Mouse (Mus musculus) small intestine, adult 2 months (tissue): ENCODE results near the gene Ncapg. TPM values are rescaled to one million over a fixed set of nuclear protein-coding genes. Genes with fewer than 3 reads are reported as not detected.
"Not testable (repeated sequence)": the region's sequence is repeated elsewhere in the genome, so short reads cannot be mapped to it uniquely, and the experiment has no call there.

Source experiments
- H3K27ac ChIP-seq: fragments of 200-500 bp; 2 replicates; pipeline ENCODE4 v1.5.1; 2012; ENCODE audit warnings: low read depth, low read length, control low read depth, inconsistent platforms; ENCODE audit not compliant: insufficient read depth
- H3K27me3 ChIP-seq: fragments of 200-500 bp; 2 replicates; pipeline ENCODE4 v1.6.1; 2012; ENCODE audit warnings: mild to moderate bottlenecking, moderate library complexity, low read length, inconsistent platforms; ENCODE audit not compliant: control insufficient read depth, insufficient read depth
- H3K36me3 ChIP-seq: fragments of 200-500 bp; 2 replicates; pipeline ENCODE4 v1.6.1; 2012; ENCODE audit warnings: mild to moderate bottlenecking, low read length, control low read depth, inconsistent platforms; ENCODE audit not compliant: control insufficient read depth, insufficient read depth
- H3K4me1 ChIP-seq: fragments of 200-500 bp; 2 replicates; pipeline ENCODE4 v1.6.1; 2012; ENCODE audit warnings: low read length, inconsistent platforms, mixed read lengths; ENCODE audit not compliant: control insufficient read depth, insufficient read depth, insufficient read length
- H3K4me3 ChIP-seq: fragments of 200-500 bp; 2 replicates; pipeline ENCODE4 v1.5.1; 2012; ENCODE audit warnings: low read depth, mild to moderate bottlenecking, control low read depth, inconsistent platforms, low read length, moderate library complexity
- CTCF ChIP-seq: fragments of 200-500 bp; IDR thresholded peaks from 2 replicates; pipeline ENCODE4 v1.5.1; 2012; ENCODE audit warnings: low read depth, mild to moderate bottlenecking, control low read depth, inconsistent platforms, low read length, moderate library complexity, mixed read lengths; ENCODE audit not compliant: insufficient replicate concordance, insufficient read length; ENCODE audit errors: extremely low read depth
- POLR2A ChIP-seq: fragments of 200-500 bp; IDR thresholded peaks from 2 replicates; pipeline ENCODE4 v1.6.1; 2012; ENCODE audit warnings: low read depth, mild to moderate bottlenecking, control low read depth, inconsistent platforms, low read length, moderate library complexity
- WGBS: fragments of 180-500 bp; shearing (Covaris S2); methylation state at CpG from one replicate; pipeline ENCODE4 v1.1.7; 2018; 5-methylcytosine and 5-hydroxymethylcytosine counted together
- polyA plus RNA-seq: library from polyadenylated mRNA; depleted of rRNA; stranded (reverse); fragments of >200 nt; gene quantifications from 2 replicates; pipeline ENCODE4 v1.2.3, GENCODE M21; 2012

Gene Ncapg
- polyA plus RNA-seq, 1 experiment, result 0.35 TPM

DNA sequence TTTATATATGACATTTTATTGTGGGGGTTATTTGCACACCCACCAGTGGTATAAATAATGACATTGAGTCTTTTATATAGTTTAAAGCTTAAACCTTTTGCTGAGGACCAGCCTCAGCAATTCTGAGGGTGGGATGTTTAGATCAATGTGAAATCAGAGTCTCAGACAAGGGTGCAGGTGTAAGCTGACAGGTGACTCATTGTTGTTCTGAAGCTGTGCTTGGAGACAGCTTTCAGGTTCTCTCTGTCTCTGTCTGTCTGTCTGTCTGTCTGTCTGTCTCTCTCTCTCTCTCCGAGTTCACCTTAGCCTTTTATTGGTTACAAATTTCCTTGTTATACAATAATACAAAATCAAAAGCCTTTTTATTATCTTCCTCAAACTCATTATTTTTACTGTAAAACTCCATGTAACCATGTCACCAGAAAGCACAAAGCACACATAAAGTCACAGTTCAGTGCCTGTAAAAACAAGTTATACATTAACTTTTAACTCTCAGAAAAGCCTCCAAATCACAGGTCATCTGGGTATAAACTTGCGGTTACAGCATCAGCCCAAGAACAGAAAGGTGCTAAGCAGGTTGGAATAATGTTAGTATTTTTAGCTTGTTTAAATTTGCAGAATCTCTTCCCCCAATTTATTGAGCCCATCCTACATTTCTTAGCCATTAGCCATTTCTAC is 18.6 kb upstream of the Ncapg start:
- TF ChIP-seq CTCF (no peak), POLR2A (no peak)
- Histone ChIP-seq H3K27me3 (no peaks in the 10 kb centered on the region), H3K36me3 (no peaks in the 10 kb centered on the region), H3K27ac (no peak overlapping the region), H3K4me1 (no peaks in the 10 kb centered on the region), H3K4me3 (no peak overlapping the region)
- WGBS, result 25% methylated on average over 2 of the region's 2 CpGs

GRCm38 (mm10) chr5:45658406-45658805 is 11.3 kb upstream of the Ncapg start:
- not testable (repeated sequence) for H3K27ac ChIP-seq, H3K4me3 ChIP-seq, H3K36me3 ChIP-seq, H3K27me3 ChIP-seq, H3K4me1 ChIP-seq
- WGBS, result 89% methylated on average over 13 of the region's 13 CpGs

- no peaks in the 10 kb centered on the region for H3K36me3 ChIP-seq
- no peak overlapping the region for H3K4me3 ChIP-seq
- WGBS, result 0% methylated on average over 3 of the region's 3 CpGs
- no peak overlapping the region for H3K27ac ChIP-seq
- H3K4me1 ChIP-seq, result peaks cover 4% of the 10 kb centered on the region; the same call in 1 of the 2 replicates
- TF ChIP-seq POLR2A, result no peak
- TF ChIP-seq CTCF, result no peak
- H3K27me3 ChIP-seq, result no peaks in the 10 kb centered on the region
These were observed 1.4 kb upstream of the Ncapg start for GRCm38 (mm10) chr5:45668324-45668723.

- no peak for TF ChIP-seq CTCF
- no peak for TF ChIP-seq POLR2A
- no peaks in the 10 kb centered on the region for H3K36me3 ChIP-seq
- H3K27ac ChIP-seq, result no peak overlapping the region
- no peaks in the 10 kb centered on the region for H3K27me3 ChIP-seq
- H3K4me3 ChIP-seq, result peak overlapping the region; percentile 89
- H3K4me1 ChIP-seq, result peaks cover 4% of the 10 kb centered on the region; the same call in 1 of the 2 replicates
- 0% methylated on average over 3 of the region's 3 CpGs for WGBS
These were observed 888 bp upstream of the Ncapg start for GRCm38 (mm10) chr5:45668831-45669230.

GRCm38 (mm10) chr5:45669234-45669597 is 503 bp upstream of the Ncapg start:
- Histone ChIP-seq H3K4me1 (peaks cover 4% of the 10 kb centered on the region; the same call in 1 of the 2 replicates), H3K4me3 (peak overlapping the region; percentile 89), H3K36me3 (no peaks in the 10 kb centered on the region), H3K27me3 (no peaks in the 10 kb centered on the region), H3K27ac (peak overlapping the region; percentile 34; the same call in 1 of the 2 replicates)
- under 1% methylated on average over 27 of the region's 27 CpGs for WGBS
- TF ChIP-seq CTCF, result no peak
- no peak; the same call in 1 of the 2 replicates for TF ChIP-seq POLR2A

GRCm38 (mm10) chr5:45670280-45670670 is 556 bp downstream of the Ncapg start:
- WGBS, result under 1% methylated on average over 13 of the region's 13 CpGs
- H3K36me3 ChIP-seq, result no peaks in the 10 kb centered on the region
- H3K27ac ChIP-seq, result no peak overlapping the region
- H3K4me1 ChIP-seq, result peaks cover 4% of the 10 kb centered on the region; the same call in 1 of the 2 replicates
- no peak for TF ChIP-seq CTCF
- no peak for TF ChIP-seq POLR2A
- H3K4me3 ChIP-seq, result peak overlapping the region; percentile 89
- no peaks in the 10 kb centered on the region for H3K27me3 ChIP-seq

DNA sequence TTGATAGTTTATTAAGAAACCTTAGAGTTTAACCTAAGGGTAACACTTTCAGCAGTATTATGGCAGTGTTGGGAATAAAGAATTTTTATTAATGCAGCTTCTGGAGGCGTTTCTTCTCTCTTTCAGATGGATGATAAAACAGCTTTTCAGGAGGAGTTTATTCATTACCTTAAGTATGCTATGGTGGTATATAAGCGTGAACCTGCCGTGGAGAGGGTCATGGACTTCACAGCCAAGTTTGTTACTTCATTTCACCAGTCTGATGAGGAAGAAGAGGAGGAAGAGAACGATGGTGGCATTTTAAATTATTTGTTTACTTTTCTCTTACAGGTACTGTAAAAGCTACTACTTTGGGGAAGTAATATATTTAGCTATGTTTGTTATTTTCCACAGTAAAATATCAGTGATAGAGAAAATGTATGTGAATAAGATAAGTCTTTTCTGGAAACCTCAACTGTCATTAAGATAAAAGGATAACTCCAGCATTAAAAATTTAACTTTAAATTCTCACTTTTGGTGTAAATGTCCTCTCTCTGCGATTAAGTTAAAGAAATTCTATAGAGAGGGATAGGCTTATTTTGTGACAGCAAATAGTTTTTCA is 1.3 kb downstream of the Ncapg start:
- Histone ChIP-seq H3K27ac (no peak overlapping the region), H3K27me3 (no peaks in the 10 kb centered on the region), H3K4me3 (no peak overlapping the region), H3K4me1 (peaks cover 4% of the 10 kb centered on the region; the same call in 1 of the 2 replicates), H3K36me3 (0 out of 2 replicates have a peak, but pooled peaks cover 2% of the 10 kb centered on the region)
- TF ChIP-seq POLR2A, result no peak
- no peak for TF ChIP-seq CTCF
- 36% methylated on average over 5 of the region's 5 CpGs for WGBS
